Mouse (Mus musculus): ENCODE measurements around the gene Sult4a1.

The Sult4a1 gene

DNA sequence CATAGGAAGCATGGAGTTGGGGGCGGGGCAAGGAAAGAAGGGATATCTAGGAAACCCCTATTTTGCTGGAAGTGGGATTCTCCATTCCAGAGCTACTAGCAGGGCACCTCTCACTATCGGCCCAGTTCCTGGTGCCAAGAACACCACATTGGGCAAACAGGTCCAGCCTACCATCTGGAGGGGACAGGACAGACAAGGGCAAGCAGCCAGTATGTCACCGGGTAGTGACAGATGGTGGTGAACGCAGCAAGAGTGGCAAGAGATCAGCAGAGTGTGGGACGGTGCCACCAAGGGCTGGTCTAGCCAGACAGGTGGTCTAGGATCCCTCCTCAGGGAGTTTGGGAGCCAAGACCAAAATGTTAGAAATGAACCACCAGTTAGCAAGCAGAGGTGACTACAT, 68.5 kb downstream of the Sult4a1 start:
- DNase-seq (ENCODE audit: low read depth, low spot score): no peak

Data from A20 (cell line).